Comparison of ENCODE assay signal across 19 mouse cellular contexts in genomic region chr9:121247047-121247446, GRCm38 (mm10). TPM values are rescaled to one million over a fixed set of nuclear protein-coding genes. Genes with fewer than 3 reads are reported as not detected.
DNase-seq lines count a peak whose midpoint lies in the region.
"Had no signal": no experiment of that assay in that cellular context is flagged by ENCODE, and none has a peak within 500 bp of the region (broad histone marks: within the 10 kb centered on the region; RNA-seq: fewer than 3 reads in every experiment).

No protein-coding gene starts in this region.

- no peak overlapping the region for H3K4me3 ChIP-seq in heart, embryonic 10.5 days
- H3K4me3 ChIP-seq: embryonic facial prominence, embryonic 15.5 days; heart, embryonic 12.5 days; heart, embryonic 15.5 days; hindbrain, embryonic 12.5 days; hindbrain, embryonic 15.5 days had no signal

- peak; percentile 71 for DNase-seq in heart, adult 11 months
- DNase-seq in heart, embryonic 10.5 days (ENCODE audit: low spot score), result no peak
- DNase-seq in layer of hippocampus, adult 11-12 months (ENCODE audit: low spot score), result peak; percentile 2
- no peak for DNase-seq in layer of hippocampus, postnatal 25 days (ENCODE audit: extremely low spot score in 1 of 2, low spot score in 1 of 2)
- DNase-seq in urinary bladder, postnatal 25 days (ENCODE audit: low spot score), result peak; percentile 1
- no peak for DNase-seq in urinary bladder, postnatal 36 days (ENCODE audit: low spot score in 2 of 2)
- DNase-seq: adrenal gland, adult 8-10 months; adrenal gland, postnatal 25 days; cerebellum, adult 11-12 months; cerebellum, adult 8-10 months; cerebellum, postnatal 36 days; embryo, embryonic 11 days; forebrain, postnatal 0 days; gastrocnemius, postnatal 36 days had no signal

- no peaks in the 10 kb centered on the region; the same call in 1 of the 2 replicates for H3K4me1 ChIP-seq in heart, embryonic 10.5 days
- H3K4me1 ChIP-seq: embryonic facial prominence, embryonic 15.5 days; heart, embryonic 12.5 days; heart, embryonic 15.5 days; hindbrain, embryonic 12.5 days; hindbrain, embryonic 15.5 days had no signal

- H3K36me3 ChIP-seq in heart, embryonic 10.5 days, result no peaks in the 10 kb centered on the region
- H3K36me3 ChIP-seq: embryonic facial prominence, embryonic 15.5 days; heart, embryonic 12.5 days; heart, embryonic 15.5 days; hindbrain, embryonic 12.5 days; hindbrain, embryonic 15.5 days had no signal

- 77% methylated on average over 6 of the region's 6 CpGs for WGBS in heart, embryonic 10.5 days

- no peaks in the 10 kb centered on the region for H3K27me3 ChIP-seq in heart, embryonic 10.5 days (ENCODE audit: insufficient read depth, poor library complexity, severe bottlenecking)
- H3K27me3 ChIP-seq: embryonic facial prominence, embryonic 15.5 days; heart, embryonic 12.5 days; heart, embryonic 15.5 days; hindbrain, embryonic 12.5 days; hindbrain, embryonic 15.5 days had no signal

- H3K9me3 ChIP-seq in heart, embryonic 10.5 days, result no peaks in the 10 kb centered on the region
- H3K9me3 ChIP-seq: embryonic facial prominence, embryonic 15.5 days; heart, embryonic 12.5 days; heart, embryonic 15.5 days; hindbrain, embryonic 12.5 days; hindbrain, embryonic 15.5 days had no signal

- H3K27ac ChIP-seq in heart, embryonic 10.5 days, result no peak overlapping the region
- H3K27ac ChIP-seq: embryonic facial prominence, embryonic 15.5 days; heart, embryonic 15.5 days; hindbrain, embryonic 12.5 days; hindbrain, embryonic 15.5 days had no signal

RNA-seq across cellular contexts. Expression of gene Ulk4, which starts 29.9 kb away (rescaled TPM):
- polyA plus RNA-seq in heart, embryonic 10.5 days (2016; fragmentation: Nextera tagmentation; extraction: Ambion mirVana), result 89.4 and 98.5 TPM in 2 replicates
- 1 to 10 TPM; 7.4 to 8.6 TPM for total RNA-seq in layer of hippocampus, postnatal 25 days (2021)

RNA-seq across cellular contexts. Expression of gene Trak1, which starts 50.3 kb away (rescaled TPM):
- polyA plus RNA-seq in heart, embryonic 10.5 days (2016; fragmentation: Nextera tagmentation; extraction: Ambion mirVana), result 18.2 and 24.1 TPM in 2 replicates
- 100 to 1,000 TPM; 223 to 246 TPM for total RNA-seq in layer of hippocampus, postnatal 25 days (2021)

Comparison
In these comparisons a context has a peak if more than half of its experiments do, and no peak if none do; other contexts are left out.
1. DNase-seq: peak in heart, adult 11 months (single experiment), layer of hippocampus, adult 11-12 months (single experiment) and urinary bladder, postnatal 25 days (single experiment); none in heart, embryonic 10.5 days (single experiment), layer of hippocampus, postnatal 25 days (0 of 2) and urinary bladder, postnatal 36 days (0 of 2).